Mouse (Mus musculus): ENCODE results near the gene Unc93b1.

Unc93b1 gene

DNA sequence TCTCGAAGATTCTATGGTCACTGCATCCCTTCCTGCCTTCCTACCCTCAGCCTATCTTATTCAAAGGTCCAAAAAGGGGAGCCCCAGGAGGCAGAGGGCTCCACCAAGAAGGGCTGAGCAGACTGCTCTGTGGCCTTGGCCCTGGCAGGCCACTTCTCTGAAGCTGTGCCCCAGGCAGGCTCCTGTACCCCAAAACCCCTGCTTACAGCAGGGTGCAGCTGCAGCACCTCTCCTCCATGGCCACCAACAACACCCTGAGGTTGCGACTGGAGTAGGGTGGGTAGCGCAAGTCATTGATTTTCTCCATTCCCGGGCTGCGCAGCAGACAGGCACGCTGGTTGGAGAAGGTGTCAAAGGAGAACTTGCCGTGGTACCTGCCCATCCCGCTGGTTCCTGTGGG lies 21.3 kb upstream of the Unc93b1 start:
- DNase-seq (ENCODE audit: inconsistent ontology term) = no peak

DNA sequence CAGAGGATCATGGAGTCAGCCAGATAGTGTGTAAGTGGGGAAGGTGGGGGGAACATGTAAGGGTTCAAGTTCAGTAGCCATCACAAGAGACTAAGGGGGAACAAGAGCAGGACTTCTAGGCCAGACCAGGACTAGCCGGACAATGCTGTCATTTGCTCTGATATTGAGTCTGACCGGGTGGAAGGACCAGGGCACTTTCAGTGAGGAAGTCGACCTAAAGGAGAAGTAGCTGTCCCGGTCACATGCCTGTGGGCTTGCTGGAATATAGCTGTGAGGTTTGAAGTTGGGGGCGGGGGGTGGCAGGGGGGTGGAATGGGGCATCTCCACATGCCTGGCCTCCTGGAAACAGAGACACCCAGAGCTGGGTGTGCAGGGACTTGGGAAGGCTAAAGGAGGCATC lies 20.5 kb upstream of the Unc93b1 start:
- DNase-seq (ENCODE audit: inconsistent ontology term) = no peak

DNA sequence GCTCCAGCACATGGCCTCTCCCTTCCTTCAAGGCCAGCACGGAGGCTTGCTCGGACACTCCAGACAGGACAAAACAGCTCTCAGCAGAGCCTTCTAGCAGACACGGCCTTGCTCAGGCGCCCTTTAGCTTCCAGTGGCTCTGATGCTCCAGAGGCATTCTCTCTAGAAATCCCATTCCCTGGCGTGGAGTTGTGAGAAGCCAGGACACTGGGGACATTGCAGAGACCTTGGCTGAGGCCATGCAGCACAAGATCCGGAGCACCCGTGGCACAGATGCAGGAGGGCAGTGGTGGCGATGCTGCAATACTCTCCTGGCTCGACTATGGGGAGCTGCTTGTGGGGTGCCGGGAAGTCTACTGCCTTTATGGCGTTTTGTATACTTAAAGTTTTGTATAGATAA lies 18.3 kb upstream of the Unc93b1 start:
- no peak for DNase-seq (ENCODE audit: inconsistent ontology term)

DNA sequence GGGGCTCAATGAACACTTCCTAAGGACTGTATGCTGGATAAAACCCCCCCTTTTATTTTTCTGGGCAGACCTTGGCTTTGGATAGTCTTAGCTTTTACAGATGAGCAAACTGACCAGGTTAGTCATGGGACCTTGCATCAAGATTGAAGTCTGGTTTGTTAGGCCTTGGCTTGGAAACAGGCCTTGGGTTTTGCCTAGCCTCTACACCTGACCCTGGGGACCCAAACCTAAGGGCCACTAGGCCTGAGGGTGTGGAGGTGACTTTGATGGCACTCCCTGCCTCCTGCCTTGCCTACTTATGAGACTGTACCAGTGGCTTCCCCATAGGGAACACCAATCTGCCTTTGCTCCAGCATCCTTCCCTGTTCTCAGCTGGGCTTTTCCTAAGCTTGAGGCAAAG lies 15.1 kb upstream of the Unc93b1 start:
- DNase-seq (ENCODE audit: inconsistent ontology term) = no peak

DNA sequence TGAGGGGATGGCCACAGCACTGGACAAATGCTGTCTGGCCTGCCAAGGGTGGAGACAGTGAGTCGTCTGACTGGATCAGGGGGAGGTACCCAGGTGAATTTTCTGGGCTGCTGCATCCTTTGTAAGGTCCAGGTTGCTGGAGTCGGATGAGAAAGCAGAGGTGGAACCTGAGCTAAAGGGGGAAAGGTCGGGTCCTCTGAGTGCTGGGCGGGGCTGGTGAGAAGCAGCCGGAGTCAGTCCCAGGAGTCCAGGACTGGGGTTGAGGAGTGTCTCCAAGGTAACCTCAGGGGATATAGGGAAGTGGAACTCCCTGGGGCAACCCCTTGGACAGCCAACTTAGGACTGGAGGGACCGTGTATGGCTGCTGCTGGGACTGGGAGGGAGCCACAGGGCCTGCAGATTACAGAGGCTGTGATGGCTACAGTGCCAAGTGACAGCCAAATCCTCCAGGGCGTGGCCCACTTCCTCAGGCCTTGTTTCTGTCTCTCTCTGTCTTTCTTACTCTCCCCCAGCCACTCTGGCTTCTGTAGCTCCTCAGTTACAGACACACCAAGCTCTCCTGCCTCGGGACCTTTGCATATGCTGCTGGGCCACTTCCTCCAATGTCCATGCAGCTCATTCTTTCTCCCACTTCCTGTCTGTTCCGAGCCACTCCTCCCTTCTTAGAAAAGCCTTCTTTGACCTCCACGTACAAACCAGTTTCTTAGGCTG lies 12.2 kb upstream of the Unc93b1 start:
- no peak for DNase-seq (ENCODE audit: inconsistent ontology term)

DNA sequence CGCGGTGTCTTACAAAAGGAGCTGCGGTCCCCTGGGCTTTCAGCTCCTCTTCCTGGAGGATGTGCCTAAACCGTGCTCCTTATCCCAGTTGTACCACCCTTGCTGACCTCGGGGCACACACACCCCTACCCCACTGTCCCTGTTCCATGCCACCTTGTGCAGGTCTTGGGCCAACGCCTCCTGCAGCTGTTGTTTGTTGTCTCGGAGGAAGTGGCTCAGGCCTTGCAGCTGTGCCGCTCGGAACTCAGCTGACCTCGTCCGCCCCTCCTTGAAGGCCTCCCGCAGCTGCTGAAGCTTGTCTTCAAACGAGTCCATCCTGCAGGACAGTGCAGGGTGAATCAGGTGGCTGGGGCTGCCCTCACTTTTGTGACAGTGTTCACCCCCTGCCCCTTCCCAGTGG lies 11.4 kb upstream of the Unc93b1 start:
- no peak for DNase-seq (ENCODE audit: inconsistent ontology term)

DNA sequence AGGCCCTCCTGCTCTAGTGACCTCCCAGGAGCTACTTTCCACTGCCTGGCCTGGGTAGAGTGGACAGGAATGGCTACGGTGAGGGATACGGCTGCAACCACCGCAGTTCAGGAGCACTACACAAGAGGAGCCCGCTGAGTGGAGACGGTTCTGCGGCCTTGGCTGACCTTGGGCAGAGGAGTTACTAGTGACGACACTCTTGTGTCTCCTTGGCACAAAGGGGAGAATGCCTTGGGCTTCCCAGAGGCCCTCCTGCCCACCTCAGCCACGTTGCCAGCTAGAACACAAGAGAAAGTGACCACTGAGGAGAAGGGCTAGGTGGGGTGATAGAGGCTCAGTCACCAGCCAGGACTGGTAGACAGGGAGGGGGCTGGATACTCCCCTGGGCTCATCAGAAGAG lies 10.8 kb upstream of the Unc93b1 start:
- no peak for DNase-seq (ENCODE audit: inconsistent ontology term)

DNA sequence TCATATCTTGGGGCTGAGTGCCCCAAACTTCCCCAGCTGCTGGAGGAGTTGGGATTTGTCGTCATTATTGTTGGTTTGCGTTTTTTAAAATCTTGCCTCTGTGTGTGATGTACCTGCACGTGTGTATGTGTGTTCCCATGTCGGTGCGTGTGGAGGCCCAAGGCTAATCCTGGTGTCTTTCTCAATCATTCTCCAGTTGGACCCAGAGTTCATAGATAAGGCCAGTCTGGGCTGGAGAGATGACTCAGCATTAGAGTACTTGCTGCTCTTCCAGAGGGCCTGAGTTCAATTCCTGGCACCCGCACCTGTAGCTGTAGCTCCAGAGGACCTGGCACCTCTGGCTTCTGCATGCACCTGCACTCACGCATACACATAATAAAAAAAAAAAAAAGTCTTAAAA lies 10.1 kb upstream of the Unc93b1 start:
- no peak for DNase-seq (ENCODE audit: inconsistent ontology term)

DNA sequence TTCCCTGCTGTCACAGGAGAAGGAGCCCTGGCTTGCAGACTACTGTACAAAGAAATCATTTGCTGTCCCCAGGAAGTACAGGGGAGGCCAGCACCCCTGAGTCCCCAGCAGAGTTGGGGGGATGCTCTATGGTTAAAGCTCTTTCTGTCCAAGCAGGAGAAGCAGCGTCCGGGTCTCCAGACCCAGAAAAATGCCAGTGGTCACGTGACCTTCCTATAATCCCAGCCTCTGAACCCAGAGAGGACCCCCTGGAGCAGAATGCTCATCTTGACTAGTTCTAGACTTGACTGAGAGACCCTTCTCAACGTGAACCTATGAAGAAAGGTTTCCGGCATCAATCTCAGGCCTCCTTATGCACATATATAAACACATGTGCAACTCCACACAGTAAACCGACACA lies 9.1 kb upstream of the Unc93b1 start:
- DNase-seq (ENCODE audit: inconsistent ontology term) = no peak

DNA sequence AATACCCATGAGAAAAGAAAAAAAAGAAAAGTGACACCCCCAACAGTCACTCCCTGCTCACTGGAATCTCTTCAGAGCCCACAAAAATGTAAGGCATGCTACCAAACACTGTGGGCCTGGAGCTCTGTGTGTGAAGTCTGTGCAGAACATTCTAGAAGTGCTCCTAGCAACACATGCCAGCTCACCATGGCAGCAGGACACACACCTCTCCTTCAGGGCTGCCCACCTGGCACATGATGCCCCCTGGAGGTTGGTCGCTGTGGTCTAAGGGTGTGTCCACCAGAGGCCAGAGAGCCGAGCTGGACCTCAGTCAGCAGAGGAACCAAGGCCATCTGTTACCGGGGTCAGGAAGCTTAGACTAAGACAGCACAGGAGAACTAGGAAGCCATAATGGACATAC lies 8.7 kb upstream of the Unc93b1 start:
- peak; percentile 90 for DNase-seq (ENCODE audit: inconsistent ontology term)

DNA sequence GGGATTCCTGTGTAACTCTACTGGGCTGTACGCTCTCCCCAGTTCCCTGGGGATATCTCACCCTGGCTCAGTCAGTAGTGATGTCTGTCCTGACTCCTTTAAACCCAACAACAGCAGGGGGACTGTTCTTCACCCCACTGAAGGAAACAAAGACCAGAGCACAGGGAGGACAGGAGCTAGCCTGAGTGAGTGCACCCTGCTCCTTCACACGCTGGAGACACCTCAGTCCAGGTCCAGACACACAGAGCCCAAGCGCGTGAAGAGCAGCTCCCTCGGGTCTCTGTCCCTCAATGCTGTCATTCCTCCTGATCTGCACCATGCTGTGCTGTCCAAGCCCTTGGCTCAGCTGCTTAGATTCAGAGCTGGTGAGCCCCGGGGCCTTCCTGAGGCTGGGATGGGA lies 8.3 kb upstream of the Unc93b1 start:
- no peak for DNase-seq (ENCODE audit: inconsistent ontology term)

DNA sequence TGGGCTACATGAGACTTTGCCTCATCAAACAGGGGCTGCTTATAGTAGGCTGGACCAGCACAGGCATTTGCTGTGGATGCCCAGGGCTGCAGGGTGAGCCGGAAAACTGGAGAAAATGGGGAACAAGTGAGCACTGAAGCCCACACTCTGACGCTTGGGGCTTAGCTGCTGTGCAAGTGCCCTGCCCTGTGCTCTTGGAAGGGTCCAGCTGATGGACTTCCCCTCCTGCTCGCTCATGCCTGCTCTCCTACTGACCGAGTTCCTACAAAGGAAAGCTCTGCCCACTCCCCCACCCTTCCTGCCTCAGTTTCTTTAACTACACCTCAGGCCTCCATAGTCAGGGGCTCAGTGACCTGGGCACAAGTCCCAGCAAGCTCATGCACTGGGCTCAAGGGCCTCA lies 7.0 kb upstream of the Unc93b1 start:
- DNase-seq (ENCODE audit: inconsistent ontology term) = no peak

DNA sequence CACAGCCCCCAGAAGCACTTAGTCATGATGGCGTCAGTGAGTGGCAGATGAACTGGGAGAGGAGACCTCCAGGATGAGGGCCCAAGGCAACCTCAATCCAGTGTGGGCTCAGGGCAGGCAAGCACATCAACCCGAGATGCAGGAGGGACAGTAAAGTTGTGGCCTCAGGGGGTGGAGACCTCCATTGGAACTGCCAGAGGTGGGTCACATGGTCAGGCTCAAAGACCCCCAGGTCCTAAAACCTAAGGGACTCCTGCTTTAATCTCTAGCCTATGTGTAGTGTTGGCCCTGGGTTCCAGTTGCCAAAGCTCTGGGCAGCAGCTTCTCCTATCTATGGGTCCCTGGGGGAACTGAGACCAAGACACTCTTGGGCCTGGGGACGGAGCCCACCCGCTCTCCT lies 6.2 kb upstream of the Unc93b1 start:
- DNase-seq (ENCODE audit: inconsistent ontology term) = no peak

DNA sequence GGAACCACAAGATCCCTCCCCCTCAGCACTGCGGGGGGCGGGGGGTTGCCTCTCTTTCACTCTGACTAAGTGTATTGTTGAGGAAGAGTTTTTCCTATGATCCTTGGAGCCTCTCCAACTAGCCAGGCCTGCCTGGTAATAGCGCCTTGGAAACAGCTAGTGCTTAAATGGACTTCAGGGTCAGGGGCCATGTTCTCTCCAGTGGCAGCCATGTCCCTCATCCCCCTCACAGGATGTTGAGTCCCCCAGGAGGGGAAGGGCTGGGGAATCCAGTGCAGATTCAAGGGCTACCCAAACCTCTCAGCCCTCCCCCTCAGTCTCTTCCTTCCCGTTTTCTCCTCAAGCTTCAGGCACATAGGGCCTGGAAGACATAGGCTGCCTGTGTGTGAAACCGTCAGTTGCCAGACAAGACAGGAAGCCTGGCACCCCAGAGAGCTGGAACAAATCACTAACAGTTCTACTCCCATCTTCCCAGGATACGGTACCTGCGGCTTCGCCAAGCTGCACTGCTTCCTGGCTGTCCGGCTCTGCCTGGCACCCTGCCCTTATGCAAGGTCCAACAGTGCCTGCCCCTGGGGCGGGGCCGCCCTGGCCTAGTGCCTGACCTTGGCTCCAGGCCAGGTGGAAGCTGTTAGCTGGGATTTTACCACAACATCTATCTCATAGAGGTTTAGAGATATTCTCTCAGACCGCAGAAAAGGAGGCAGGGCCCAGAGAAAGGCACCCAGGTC lies 5.6 kb upstream of the Unc93b1 start, which contains the start of gene Aldh3b1:
Aldh3b1 (minus strand) TSS at position 598 of the 731 bp plus-strand sequence.
- peak; percentile 86 for DNase-seq (ENCODE audit: inconsistent ontology term)

DNA sequence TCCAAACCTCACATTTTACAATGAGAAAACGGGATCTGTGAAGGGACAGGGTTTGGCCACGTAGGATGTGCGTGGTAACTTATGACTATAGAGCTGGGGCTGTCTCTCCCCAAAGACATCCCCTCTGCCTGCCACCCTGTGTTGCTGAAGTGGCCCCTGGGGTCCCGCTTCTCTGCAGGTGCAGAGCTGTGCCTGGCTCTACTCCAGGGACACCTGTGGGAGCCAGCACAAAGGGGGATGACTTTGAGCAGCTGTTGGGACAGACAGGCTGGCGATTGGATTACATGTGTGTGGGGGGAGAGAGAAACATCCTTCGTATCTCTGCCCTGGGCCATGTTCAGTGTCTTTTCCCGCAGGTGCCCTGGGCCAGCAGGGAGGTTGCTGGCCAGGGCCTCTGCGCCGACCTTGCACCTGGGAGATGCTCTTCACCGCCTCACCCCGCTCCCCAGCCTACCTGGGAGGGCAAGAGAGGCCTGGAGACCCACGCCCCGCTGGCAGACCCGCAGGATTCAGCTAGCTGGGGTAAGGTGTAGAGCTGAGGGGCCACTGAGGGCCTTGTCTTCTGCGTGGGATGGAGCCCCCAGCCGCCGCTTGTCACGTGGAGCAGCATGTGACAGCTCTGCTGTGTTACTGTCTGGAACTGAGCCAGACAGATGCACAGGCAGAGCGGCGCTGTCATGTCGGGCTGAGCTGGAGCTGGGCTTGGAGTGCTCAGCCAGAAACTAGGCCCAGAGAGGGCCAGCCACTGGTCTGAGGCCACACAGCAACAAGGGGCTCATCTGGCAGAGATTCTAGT lies 4.5 kb upstream of the Unc93b1 start:
- no peak for DNase-seq (ENCODE audit: inconsistent ontology term)

DNA sequence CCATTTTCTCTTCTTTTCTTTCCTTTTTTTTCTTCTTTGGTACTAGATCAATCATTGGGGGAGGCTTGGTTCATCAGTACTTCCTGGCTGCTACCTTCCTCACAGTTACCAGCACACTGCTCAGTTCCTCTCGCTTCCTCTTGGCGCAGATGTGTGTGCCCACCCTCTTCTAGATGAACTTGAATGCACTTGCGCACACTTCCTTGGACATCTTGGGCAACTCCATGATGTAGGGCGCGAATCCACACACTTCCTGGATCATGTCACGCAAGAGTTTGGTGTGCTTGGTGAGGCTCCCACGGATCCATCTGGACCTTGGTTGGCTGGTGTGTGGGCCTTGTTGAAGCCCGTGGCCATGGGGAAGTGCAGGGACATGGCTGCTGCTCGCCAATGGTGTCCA lies 3.3 kb upstream of the Unc93b1 start:
- DNase-seq (ENCODE audit: inconsistent ontology term) = no peak

DNA sequence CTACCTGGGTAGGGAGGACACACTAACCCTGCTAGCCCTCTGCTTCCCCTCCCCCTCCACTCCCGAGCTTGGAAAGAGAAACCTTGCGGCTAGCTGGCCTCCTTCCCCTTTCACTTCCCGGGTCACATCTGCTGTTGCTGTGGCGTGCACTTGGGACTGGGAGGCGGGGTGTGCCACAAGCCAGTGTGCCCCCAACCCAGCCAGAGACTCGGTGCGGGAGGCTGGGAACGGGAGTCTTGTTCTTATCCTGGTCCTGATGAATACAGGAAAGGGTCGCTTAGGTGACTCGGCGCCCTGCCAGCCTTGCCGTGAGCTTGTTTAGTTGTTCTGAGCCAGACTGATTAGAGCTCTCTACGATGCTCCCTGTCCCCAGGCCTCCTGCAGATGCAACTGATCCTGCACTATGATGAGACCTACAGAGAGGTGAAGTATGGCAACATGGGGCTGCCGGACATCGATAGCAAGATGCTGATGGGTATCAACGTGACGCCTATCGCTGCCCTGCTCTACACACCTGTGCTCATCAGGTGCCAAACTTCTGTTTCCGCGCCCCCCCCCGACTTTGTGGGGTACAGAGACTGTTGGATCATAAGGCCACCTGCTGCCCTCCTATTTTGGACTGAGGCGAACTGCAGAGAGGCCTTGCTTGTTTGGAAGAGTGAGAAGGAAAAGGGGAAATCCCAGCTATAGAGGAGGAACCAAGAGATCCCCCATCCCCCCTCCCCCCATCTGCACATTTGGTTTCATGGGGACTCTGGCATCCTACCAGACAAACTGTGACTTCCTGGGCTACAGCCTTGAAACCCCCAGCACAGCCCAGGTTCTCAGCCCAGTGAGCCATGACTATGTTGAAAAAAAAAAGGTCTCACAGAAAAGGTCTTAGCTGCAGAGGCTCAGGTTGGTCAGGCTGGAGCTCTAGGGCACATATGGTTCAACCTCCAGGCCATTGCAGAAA lies 1.2 kb downstream of the Unc93b1 start:
- DNase-seq (ENCODE audit: inconsistent ontology term) = peak; percentile 57

DNA sequence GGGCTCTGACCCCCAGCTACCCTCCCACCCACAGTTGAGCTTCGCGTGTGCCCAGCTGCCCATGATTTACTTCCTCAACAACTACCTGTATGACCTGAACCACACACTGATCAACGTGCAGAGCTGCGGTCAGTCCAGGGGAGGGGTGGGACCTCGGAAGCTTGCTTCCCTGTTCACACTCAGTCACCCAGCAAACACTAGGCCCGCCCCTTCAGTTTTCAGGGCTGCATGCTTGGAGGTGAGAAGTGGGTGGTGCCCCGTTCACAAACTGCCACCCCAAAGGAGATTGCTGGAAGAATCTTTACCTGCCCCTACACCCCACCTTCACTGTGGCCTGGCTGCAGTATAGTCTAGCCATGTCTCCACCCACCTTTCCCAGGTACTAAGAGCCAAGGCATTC lies 7.3 kb downstream of the Unc93b1 start:
- DNase-seq (ENCODE audit: inconsistent ontology term) = no peak

DNA sequence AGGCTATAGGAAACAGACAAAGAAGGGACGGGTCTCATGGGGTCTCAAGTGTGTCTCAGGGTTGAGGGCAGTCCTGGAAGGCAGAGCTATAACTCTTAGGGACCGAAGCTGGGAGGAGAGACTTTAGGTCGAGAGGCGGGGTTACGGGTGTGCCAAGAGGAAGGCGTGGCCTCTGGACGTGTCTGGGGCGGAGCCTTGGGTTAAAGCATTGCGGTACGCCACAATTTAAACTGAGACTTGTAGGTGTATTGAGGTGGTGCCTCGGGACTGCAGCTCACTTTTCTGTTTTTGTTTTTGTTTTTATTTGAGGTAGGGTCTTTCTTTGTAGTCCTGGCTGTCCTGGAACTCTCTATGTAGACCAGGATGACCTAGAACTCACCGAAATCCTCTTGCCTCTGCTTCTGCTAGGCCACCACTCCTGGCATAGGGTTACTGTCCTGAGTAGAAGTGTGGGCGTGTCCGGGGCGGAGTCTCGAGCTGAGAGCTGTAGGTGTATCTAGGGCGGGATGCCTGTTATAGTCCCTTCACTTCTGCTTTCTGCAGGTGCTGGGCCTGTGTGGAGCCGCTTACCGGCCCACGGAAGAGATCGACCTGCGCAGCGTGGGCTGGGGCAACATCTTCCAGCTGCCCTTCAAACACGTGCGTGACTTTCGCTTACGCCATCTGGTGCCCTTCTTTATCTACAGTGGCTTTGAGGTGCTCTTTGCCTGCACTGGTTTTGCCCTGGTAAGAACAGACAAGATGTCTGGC lies 8.2 kb downstream of the Unc93b1 start:
- no peak for DNase-seq (ENCODE audit: inconsistent ontology term)

DNA sequence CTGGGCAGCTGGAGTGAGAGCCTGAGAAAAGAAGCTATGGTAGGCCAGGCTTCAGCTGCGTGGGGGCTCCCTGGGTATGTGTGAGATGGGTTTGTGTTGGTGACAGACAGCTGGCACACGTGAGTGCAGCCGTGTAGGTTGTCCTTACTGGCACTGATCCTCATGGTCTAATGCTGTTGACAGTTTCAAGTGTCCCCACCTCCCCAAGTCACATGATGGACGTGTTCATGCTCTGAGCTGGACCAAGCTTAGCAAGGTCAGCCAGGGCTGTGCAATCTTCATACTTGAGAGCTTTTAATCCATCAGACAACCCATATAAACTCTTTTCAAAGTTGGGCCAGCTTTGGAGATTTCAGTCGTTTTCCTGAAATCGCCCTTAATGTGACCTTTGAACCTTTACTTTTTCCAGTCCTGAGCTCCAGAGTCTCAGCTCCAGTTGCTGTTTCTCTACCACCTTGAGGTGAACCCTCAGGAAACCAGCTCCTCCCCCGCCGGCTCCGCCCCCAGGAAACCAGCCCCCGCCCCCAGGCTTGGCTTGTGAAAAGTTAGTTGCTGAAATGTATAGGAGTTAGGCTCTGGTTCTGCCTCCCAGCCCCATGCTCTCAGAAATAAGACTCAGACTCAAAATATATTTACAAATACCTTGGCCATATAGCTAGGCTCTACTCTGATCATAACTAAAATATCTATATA lies 11.0 kb downstream of the Unc93b1 start:
- no peak for DNase-seq (ENCODE audit: inconsistent ontology term)
